Mouse (Mus musculus): Measurements from ENCODE around the gene Avpi1.

DNA sequence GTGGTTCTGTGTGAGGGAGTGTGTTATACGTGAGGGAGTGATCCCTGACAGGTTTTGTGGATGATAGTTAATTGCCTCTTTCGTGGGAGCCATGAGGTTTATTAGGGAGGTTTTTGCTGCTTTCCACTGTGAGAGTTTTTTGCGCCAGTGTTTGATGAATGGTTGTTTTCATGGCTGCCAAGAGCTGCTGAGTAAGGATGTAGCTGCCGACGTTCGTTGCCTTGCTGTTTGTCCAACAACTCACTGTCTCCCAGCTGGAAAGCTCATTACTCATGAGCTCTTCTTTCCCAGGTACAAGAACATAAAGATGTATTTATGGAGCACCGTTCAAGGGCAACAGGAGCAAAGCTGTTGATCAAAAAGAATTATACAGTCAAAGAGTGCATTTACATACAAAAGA is 35.3 kb upstream of the Avpi1 start:
- TF ChIP-seq CTCF (IDR thresholded peaks at IDR 0.05; ENCODE audit: control insufficient read depth, insufficient read depth, insufficient read length) (no peak), MAX (IDR thresholded peaks at IDR 0.05) (no peak), FOSL1 (IDR thresholded peaks at IDR 0.05; ENCODE audit: insufficient read depth, low read length, poor library complexity, severe bottlenecking) (no peak)

Measured in C2C12 (cell line).